Mouse (Mus musculus) kidney, adult 18-20 months (tissue): ENCODE measurements at regions not wholly inside any gene's neighbourhood (a gene's known extent, or its start where the extent isn't known, plus 50 kb on each side); places are given as distances from the start of the nearest gene placed in this dataset.

Experiments
- DNase-seq: peaks from one replicate; pipeline ENCODE4 v3.0.0; 2021

DNA sequence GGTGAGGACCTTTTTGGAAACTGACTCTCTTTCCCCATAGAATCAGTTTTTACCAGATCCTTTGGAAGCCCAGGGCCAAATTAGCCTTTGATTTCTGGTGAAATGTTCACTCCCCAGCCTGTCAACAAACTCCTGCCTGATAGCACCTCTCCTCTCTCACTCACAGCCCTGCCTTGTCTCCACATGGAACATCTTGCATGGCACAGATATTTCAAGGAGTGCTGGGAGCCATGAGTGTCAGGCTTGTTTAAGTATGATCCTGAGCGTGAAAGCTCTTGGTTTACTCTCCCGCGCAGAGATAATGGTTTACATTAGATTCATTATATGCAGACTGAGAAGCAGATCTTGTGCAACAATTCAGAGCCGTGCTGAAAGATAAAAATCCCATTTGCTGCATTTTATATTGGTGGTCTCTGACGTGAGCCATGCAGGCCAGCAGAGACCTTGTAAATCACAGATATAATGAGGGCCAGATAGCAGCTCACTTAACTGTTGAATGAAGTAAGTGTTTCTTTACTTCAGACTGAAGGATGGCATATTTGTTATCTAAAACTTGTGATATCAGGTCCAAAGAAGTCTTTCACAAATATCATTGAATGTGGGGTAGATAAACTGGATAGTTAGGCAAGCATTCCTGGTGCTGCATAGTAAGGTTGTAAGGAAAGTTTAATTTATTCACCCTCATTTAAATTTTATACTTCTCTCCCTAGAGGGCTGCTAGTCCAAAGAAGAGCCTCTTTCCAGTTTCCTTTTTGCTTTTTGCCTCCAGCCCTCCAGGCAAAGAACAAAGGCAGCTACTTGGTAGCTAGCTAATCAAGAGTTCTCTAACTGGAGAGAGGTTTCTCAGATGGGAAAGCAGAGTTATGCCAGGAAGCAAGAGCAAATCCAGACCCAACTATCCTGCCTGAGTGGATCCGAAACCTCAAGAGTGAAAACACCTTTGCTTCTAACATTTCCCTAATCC, 81.8 kb downstream of the Tbx18 start:
- DNase-seq: no peak

DNA sequence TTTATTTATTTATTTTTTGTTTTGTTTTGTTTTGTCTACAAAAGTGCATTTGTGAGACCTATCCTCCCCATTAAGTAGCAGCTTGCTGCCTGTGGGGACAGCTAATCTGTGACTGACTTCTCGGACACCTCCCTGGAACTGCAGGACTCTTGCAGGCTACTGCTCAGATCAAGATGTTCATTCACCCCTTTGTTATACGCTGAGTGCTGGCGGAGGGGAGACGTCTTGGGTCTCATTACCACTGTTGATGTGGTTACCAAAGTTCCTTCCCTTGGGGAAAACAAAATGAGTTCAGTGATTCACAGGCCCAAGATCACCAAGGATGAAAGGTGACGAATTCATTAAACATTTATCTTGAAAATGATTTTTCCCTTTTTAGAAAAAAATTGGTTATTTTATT, 82.7 kb downstream of the Tbx18 start:
- no peak for DNase-seq

DNA sequence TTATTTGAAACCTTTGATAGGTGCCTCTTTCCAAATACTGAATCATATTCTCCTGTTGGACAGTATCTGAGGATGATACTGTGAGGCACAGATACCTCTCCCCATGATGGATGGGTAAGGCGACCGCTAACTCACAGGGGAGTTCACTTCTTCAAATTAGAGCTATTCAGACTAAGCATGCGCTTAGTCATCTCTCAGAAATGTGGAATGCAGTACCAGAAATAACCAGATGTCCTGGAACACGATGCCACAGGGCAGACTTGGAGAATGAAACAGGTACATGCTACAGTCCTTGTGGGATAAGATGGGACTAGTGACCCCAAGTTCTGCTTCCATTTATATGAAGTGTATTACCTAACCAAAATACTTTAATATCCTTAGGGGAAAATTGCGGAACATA, 86.0 kb downstream of the Tbx18 start:
- no peak for DNase-seq

- no peak for DNase-seq
Observed at GRCm38 (mm10) chr9:87633863-87634630, 97.0 kb downstream of the Tbx18 start.

- no peak for DNase-seq
Observed at GRCm38 (mm10) chr9:87626432-87626831, 104.6 kb downstream of the Tbx18 start.

- no peak for DNase-seq
Observed at GRCm38 (mm10) chr9:87618238-87618673, 112.8 kb downstream of the Tbx18 start.

DNA sequence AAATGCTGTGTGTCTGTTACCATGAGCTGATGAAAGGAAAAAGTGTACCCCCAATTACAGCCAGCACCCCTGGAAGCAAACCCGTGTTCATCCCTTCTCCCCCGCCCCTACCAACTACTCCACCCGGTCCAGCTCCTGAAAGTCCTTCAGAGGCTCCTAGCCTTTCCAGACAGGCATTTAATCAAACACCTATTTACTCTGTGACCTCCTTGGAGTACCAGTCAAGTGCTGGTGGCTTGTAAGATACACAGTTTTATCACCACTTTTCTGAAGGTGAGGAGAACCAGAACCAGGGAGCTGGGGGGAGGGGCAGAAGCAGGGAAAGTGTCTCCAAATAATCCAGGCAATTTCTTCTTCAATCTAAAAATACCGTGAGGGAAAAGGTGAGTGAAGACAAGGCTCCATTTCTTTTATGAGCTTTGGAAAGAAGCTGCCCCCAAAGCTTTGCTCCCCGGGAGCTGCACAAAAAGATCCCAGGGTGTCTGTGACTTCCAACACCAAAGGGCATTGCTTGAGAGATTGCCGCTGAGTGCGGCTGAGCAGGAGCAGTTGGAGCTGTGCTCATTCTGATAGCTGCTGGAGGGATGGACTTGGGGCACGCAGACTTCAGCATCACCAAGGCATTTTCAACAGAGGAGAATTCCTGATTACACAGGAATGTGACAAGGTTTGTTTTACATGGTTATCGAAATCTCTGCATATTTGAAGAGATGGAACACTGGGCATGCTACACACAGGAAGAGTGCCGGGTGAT, 123.0 kb downstream of the Tbx18 start:
- no peak for DNase-seq

DNA sequence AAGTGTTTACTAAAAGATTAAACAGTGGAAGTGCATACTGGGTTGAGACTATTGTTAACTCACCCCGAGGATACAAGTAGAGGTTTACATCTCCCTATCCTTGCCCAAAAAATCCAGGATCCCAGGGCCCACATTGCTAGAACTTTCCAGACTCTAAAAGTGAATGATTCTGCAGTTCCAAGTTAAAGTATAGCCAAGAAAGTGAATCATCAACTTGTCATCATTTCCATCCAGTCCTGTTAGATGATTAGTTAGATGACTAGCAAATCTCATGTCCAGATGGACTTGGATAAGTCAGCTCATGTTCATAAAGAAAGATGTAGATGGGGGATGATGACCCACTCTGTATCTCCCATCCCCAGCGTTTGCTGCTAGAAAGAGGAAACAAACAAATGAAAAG, 155.5 kb downstream of the Tbx18 start:
- no peak for DNase-seq

DNA sequence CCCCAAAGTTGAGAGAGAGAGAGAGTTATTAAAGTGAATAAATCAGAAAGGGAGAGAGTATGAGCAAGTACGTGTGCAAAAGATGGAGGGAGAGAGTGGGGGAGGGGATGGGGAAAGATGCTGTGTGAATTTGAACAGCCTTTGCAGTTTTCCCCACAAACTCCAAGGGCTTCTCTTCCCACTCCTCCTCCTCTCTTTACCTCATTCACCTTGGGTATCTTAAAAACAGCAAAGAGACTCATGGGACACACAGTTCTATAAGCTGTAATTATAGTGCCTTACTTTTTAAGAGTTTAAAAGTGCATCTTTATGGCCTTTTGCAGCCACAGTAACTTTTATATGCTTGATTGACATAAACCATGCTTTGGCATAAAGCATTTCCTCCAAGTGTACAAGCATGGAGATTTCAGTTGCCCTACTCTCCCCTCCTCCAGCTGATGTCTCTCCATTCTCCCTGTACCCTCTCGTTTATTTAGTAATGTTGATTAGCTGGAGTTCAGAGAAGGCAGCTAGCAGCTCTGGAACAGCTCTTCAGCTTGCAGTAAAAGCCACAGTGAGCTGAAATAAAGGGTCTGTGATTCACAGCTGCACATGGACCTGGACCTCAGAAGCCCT, 156.7 kb downstream of the Tbx18 start:
- no peak for DNase-seq

GRCm38 (mm10) chr9:87563244-87563643, 167.8 kb downstream of the Tbx18 start:
- no peak for DNase-seq

- DNase-seq: no peak
Observed at GRCm38 (mm10) chr9:87562796-87563195, 168.3 kb downstream of the Tbx18 start.

DNA sequence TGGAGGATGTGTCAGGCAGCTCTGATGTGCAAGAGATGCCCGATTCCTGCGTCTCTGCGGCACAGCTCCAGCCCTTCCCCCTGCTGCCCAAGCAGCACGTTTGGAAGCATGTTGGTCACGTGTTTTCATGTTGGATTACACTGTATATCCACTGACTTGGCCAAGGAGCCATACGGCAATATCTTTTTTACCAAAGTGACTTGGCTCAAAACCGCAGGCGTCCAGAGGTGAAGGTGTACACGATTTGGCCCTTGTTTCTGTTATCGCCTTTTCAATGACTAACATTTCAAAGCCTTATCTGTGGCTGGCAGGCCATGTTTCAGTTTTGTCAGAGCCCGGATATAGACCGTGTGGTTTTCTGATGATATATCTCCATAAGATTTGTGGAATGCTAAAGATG, 173.2 kb downstream of the Tbx18 start:
- DNase-seq: no peak

DNA sequence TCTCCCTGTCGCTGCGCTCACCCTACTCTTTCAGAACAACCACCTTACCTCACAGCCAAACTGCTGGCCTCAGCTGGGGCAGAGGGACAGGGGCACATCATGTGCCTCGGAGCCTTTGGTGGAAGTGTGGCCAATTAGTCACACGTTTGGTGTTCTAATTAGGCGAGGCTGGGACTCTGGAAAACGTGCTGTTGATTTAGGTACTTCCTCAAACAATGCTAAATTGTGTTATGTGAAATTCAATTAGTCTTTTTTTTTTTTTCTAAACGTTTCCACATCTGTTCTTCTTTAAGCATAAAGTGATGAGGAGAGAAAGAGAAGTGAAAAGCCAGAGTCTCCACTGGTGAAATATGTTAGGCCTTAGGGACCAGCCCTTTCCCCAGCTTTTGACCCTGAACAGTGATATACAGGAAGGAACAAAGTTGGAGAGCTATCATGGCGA, 174.1 kb downstream of the Tbx18 start:
- DNase-seq: no peak

GRCm38 (mm10) chr9:87556552-87556951, 174.5 kb downstream of the Tbx18 start:
- no peak for DNase-seq

GRCm38 (mm10) chr9:87533182-87533581, 197.9 kb downstream of the Tbx18 start:
- DNase-seq: no peak

- no peak for DNase-seq
Observed at GRCm38 (mm10) chr9:87529908-87530307, 201.2 kb downstream of the Tbx18 start.

DNA sequence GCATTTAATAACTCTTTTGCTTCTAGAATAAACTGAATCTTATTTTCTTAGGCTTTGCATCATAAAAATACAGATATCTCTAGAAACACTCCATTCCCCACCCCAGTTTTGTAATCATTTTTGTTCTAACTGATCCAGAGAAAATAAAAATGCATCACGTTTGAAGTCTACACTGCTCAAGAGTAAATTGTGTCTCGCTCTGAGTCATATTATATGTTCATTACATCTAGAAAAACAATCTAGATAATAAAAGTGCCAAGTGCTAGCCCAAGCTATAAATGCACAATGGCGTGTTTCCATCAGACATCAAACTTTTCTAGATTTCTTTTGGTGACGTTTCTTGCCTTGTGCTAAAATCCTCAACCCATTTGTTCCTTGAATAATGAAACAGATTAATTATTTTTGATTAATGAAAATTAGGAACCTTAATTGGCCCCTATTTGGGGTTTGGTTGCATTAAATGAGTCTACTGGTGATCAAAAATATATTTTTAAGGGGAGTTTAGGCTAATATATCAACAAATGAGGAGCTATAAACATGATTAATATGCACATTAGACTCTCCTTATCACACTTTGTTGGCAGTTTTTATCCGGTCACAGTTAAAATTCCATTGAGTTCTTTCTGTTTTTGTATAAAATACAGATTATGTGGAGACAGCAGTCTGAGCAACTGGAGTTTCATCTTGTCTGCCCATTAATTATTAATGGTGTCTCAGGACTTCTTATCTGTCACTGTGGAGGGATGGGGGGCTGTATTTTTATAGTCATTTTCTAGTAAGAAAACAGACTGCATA, 206.0 kb downstream of the Tbx18 start:
- no peak for DNase-seq

DNA sequence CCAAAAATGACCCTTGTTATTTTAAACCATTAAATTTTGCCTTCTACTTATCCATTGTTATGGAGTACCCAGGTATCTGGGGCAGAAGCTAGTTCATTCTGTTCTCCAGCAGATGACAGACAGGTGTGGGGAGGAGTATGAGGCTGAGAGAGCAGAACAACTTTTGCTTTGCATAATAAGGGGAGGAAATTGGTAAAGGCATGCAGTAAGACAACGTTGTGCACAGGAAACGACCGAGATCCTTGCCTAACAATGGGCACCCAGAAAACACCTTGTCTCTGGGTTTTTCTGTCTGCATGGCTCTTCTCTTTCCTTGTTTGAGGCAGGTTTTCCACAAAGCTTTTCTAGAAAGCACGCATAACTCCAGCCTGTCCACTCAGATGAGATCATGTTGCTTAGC, 220.4 kb downstream of the Tbx18 start:
- no peak for DNase-seq

DNA sequence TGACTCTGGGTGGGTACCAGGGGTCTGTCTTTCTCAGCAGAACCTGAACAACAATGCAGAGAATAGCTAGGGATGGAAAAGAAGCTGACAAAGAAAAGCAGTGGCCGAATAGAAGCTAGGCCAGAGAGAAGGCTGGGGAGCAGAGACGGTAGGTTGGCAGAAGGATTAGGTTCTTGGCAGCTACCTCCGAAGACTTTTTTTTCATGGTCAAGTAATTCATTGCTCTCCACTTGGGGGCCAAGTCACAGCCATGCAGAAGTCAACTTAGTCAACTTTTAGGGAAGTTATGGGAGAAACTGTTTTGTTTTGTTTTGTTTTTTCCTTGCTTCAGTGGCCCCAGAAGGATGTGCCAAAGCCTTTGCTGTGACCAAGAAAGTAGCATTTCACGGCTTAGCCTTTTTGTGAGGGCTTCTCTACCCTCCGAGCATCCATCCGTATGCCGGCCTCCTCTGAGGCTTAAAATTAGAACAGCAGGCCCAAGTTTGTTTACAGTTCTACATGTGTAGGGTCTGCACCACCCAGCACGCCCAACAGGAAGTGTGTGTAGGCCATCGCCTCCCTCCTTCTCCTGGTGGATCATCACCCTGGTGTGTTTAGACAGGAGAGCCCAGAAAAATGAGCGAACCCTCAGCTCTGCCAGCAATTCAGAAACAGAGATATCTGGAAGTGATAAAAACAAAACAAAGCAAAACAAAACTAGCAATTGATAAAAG, 226.2 kb downstream of the Tbx18 start:
- DNase-seq: no peak

DNA sequence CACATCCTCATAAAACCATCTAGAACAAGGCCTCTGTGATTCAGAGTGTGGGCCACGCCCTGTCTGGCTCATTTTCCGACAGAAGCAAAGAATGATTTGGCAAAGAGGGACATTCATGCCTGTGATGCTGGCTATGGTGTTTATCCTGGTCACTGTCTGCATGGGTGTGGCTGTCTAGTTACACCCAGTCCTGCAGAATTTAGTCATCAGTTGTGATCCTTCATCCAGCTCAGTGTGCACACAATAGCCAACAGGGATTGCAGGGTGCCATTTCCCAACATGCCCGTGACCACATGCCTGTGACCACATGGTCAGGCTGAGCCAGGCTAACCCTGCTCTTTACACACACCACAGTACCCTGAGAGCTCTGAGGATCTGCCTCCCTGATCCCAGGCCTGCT, 208.8 kb upstream of the Cep162 start:
- no peak for DNase-seq

DNA sequence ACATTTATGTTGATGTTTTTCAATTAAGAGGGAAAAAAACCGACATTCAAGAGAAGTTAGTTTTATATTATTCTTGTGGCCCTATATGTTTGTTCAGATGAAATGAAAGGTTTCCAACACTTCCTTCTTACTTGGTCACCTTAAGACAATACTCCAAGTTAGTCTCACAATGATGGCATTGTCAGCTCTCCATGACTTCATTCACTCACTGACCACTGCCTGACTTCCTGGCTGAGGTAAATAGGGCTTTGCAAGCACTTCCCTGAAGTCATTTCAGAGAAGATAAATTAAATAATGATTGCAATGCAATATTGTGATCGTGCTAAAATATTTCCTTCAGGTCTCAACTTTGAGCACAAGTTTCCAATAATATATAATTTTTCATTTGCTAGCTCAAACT, 197.9 kb upstream of the Cep162 start:
- DNase-seq: no peak
